Mouse (Mus musculus) embryonic fibroblast, embryonic 13.5 days (primary cell): Measurements from ENCODE around the gene Ssx2ip. TPM values are rescaled to one million over a fixed set of nuclear protein-coding genes. Genes with fewer than 3 reads are reported as not detected.

Source experiments
- H3K27ac ChIP-seq: 2 replicates; pipeline ENCODE4 v1.5.1; 2012; ENCODE audit warnings: low read length, control low read depth, inconsistent platforms; ENCODE audit not compliant: insufficient read depth
- H3K4me1 ChIP-seq: 2 replicates; pipeline ENCODE4 v1.6.1; 2011; ENCODE audit warnings: low read length; ENCODE audit not compliant: control insufficient read depth, insufficient read depth
- H3K4me3 ChIP-seq: 2 replicates; pipeline ENCODE4 v1.5.1; 2011; ENCODE audit warnings: mild to moderate bottlenecking, control low read depth, low read length; ENCODE audit not compliant: insufficient read depth
- CTCF ChIP-seq: IDR thresholded peaks from 2 replicates; pipeline ENCODE4 v1.5.1; 2011; ENCODE audit warnings: mild to moderate bottlenecking, control low read depth, low read length, moderate library complexity, borderline replicate concordance; ENCODE audit not compliant: insufficient read depth
- POLR2A ChIP-seq: IDR thresholded peaks from 2 replicates; pipeline ENCODE4 v1.6.1; 2011; ENCODE audit warnings: low read depth, mild to moderate bottlenecking, control low read depth, low read length, moderate library complexity
- polyA plus RNA-seq: library from polyadenylated mRNA; stranded (reverse); fragments of >200 nt; gene quantifications from 2 replicates; pipeline ENCODE4 v1.2.4, GENCODE M21; 2011; ENCODE audit warnings: low read depth; ENCODE audit not compliant: missing spikeins, insufficient read length

Gene Ssx2ip
- polyA plus RNA-seq = 8.8 and 10.1 TPM in 2 replicates

DNA sequence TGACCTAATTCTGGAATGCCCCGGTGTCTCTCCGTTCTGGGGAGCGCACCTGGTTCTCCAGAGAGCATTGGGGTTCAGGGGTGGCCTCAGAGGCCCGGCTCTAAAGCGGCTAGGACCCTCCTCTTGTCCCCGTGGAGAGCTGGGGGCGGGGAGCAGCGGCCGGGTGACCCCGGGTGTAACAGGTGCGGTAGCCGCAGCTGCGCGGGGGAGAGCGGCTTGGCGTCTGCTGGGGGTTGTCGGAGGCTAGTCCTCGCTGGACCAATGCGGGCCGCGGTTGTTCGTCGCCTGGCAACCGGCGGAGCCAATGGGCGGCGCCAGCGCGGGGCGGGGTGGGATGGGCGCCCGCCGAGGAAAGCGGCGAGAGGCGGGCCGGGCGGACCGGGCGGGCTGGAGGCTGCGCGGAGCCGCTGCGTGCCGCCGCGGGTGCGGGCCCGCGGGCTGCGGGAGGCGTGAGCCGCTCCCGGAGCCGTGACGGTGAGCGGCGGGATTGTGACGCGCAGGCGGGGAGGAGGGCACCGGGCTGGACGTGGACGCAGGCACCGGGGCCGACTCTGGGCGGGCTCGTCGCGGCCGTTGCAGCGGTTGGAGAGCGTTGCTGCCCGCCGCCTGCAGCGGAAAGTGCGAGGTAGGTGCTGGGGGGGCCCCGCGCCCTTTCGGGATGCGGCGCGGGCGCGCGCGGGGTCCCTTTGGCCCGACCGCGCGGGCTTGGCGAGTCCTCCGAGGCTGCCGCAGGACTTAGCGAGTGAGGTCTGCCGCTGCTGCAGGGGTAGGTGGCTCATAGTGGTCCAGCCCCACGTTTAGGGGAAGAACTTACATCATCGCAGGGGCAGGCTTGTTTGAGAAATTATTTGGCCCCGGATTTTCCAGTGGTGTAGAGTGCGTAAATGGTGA, at the start of gene Ssx2ip:
Gene Ssx2ip (plus strand): TSS at position 332 of the 891 bp plus-strand sequence.
- H3K27ac ChIP-seq = no peak within 1 kb of the TSS
- peaks cover 7% of the 10 kb centered on the region for H3K4me1 ChIP-seq
- TF ChIP-seq POLR2A = peak; percentile 55
- no peak for TF ChIP-seq CTCF
- H3K4me3 ChIP-seq = peak within 1 kb of the TSS; percentile 62

DNA sequence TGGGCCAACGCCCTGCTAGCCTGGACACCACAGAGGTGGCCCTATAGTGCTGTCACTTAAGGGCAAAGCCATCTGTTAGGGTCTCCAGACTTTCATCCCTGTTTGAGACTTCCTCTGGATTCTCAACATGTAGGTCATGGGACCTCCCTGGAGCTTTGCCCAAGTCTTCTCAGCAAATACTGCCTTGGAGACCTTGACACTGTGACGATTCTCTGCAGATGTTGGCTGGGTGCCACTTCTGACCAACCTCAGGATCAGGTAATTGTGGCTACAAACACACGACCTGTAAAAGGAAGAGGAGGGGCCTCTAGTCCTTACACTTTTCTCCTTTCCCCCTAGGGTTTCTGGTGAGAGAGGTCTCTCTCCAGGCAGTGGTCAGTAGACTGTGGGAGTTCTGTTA, 49.3 kb upstream of the Ssx2ip start:
- no peak overlapping the region for H3K27ac ChIP-seq
- TF ChIP-seq POLR2A (no peak), CTCF (no peak)
- H3K4me3 ChIP-seq = no peak overlapping the region
- no peaks in the 10 kb centered on the region for H3K4me1 ChIP-seq

DNA sequence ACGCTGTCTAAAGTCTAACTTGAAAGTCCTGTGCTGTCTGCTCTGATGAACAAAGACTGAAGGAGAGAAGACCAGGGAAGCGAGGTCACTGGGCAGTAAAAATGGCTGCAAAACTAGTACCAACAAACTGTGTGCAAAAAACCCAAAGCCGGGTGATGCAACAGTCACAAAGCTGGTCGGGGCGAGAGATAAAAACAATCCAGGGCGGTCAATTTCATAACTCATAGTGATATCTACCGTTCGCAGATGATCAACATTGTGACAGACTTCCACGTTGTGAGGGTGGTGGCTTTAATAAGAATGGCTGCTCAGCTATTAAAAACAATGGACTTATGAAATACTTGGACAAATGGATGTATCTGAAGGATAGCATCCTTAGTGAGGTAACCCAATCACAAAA, 39.0 kb upstream of the Ssx2ip start:
- no peak overlapping the region for H3K27ac ChIP-seq
- TF ChIP-seq POLR2A (no peak), CTCF (no peak)
- H3K4me3 ChIP-seq = no peak overlapping the region
- no peaks in the 10 kb centered on the region for H3K4me1 ChIP-seq

DNA sequence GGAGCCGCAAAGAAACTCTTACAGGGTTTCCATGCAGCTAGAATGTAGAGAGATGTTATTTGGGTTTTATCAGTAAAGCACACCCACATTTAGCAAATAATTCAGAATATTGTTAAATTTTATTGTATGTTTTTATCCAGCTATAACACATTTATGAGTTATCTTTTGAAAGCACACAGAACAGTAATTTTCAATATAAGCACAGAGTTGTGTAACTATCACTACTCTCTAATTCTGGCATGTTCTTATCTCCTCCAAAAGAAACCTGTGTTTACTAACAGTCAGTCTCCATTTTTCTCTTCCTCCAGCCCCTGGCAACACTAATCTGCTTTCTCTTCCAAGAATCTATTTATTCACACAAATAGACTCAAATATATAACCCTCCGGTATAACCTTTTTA, 37.4 kb upstream of the Ssx2ip start:
- Histone ChIP-seq H3K27ac (no peak overlapping the region), H3K4me3 (no peak overlapping the region), H3K4me1 (no peaks in the 10 kb centered on the region)
- no peak for TF ChIP-seq CTCF
- TF ChIP-seq POLR2A = no peak

DNA sequence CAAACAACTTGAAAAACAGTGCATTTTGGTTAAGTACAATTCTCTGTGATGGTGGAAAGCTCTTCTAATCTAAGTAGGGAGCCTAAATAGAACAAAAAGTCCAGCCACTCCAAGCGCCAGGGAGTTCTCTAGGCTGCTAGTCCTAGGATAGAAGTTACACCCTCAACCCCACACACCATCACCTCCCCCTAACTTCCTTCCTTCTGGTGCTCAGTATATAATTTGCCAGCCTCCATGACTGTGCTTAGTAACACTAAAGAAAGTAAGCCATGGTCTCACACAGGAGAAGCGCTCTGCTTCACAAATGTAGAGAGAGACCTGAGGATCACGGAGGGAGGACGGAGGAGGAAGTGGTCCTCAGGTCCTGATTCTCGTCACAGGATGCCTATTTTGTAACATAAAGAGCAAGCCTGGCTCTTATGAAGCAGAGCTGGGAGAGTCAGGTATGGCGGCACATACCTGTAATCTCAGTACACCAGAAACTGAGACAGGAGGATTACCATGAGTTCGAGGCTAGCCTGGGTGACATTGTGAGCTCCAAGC, 33.8 kb upstream of the Ssx2ip start:
- Histone ChIP-seq H3K4me3 (no peak overlapping the region), H3K27ac (no peak overlapping the region), H3K4me1 (no peaks in the 10 kb centered on the region)
- no peak for TF ChIP-seq CTCF
- no peak for TF ChIP-seq POLR2A

DNA sequence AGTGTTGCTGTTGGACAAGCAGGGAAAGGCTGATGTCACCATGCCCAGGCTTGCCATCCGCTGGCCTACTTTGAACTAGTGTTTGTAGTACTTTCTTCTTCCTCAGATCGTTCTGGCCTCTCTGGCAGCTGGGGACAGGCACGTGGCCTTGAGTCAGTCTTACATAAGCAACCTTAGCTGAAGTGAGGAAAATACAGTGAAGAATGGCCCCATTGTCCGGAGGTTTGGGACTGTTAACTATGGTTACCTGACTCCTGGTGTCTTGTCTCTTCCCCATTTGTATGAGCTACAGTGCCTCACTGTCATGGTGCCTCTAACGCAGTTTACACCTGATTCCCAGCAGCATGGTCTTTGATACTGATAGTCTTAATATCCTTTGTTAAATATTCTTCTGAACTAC, 33.2 kb upstream of the Ssx2ip start:
- Histone ChIP-seq H3K4me3 (no peak overlapping the region), H3K27ac (no peak overlapping the region), H3K4me1 (no peaks in the 10 kb centered on the region)
- TF ChIP-seq POLR2A (no peak), CTCF (no peak)

DNA sequence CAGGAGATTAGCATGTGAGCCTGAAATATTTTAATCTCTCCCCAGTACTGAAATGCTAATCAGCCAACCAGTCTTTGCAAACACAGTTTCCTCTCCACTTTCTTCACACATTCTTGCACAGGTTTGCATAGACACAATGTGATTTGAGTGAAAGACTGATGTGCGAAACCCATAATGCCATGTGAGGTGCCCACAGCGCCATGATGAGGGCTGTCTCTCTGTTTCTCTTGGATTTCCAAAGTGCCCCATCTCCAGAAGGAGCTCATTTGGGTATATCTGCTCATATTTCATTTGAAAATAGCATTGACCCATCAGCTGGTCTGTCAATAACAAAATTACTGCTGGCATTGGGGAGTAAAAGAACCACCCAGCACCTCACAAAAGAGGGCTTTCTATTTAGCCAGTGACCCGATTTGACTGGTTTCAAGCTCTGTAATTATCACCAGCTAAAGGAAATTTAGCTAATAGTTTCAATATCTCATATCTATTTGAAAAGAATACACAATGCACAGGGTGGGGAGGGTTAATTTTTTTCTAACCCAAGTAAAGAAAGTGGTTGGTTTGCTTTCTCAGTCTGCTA, 29.8 kb upstream of the Ssx2ip start:
- Histone ChIP-seq H3K27ac (no peak overlapping the region), H3K4me1 (no peaks in the 10 kb centered on the region), H3K4me3 (no peak overlapping the region)
- no peak for TF ChIP-seq POLR2A
- no peak for TF ChIP-seq CTCF

GRCm38 (mm10) chr3:146375224-146375657, 29.2 kb upstream of the Ssx2ip start:
- TF ChIP-seq POLR2A (no peak), CTCF (no peak)
- no peaks in the 10 kb centered on the region for H3K4me1 ChIP-seq
- H3K27ac ChIP-seq = no peak overlapping the region
- H3K4me3 ChIP-seq = no peak overlapping the region

DNA sequence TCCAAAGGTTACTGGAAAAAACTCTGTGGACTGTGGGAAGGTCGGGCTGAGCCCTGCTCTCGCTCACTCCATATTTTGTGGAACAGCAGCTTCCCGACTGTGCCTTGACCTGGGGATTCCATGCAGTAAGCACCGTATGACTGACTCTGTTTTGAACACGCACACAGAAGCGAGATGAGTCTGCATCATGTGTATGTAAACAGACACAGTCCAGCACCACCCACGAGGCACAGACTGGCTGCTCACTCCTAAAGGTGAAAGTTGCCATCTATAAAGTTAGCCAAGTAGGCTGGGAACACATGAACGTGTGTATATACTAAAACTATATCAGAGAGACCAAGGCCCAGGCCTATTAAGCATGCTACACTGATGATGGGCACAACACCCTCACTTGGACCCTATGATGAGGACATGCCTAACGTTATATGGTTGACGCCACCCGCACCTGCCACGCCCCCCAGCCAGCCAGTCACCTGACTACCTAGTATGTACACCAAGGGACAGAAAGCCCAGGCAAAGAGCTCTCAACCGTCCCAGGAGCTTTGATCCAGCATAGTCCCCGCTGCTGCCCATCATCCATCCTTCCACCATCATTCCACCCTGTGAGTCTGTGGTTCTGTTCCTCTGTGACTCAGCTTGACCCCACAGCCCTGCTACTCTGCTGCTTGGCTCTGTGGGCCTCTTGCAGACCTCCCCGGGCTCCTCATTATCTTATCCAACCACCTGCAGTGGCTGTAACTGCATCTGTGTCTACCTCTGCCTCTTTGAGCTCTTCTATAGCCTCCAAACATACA, 27.9 kb upstream of the Ssx2ip start:
- Histone ChIP-seq H3K4me1 (no peaks in the 10 kb centered on the region), H3K4me3 (no peak overlapping the region), H3K27ac (no peak overlapping the region)
- TF ChIP-seq CTCF = no peak
- no peak for TF ChIP-seq POLR2A

DNA sequence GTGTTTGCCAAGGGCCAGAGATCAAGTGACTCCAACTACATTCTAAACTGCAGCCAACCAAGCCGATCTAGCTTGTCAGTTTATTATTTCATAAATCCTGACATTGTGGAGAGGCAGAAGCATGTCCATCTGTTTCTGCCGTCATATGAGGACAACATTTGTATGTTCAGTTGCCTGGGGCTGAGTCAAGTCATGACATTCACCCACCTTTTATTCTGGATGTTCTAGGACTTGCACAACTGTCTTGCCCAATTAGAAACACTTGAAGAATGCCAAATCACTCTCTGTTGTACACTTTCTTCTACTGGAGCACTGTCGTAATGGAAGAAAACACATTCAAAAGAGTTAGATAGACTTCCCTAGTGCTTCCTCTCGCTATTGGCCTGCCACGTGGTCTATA, 27.2 kb upstream of the Ssx2ip start:
- Histone ChIP-seq H3K27ac (no peak overlapping the region), H3K4me1 (no peaks in the 10 kb centered on the region), H3K4me3 (no peak overlapping the region)
- TF ChIP-seq POLR2A (no peak), CTCF (no peak)
